Mouse (Mus musculus): ENCODE results near the gene Adgrl4. TPM values are rescaled to one million over a fixed set of nuclear protein-coding genes. Genes with fewer than 3 reads are reported as not detected.
A peak's percentile ranks its signal among the peaks of the same experiment; 100 is the strongest.

Gene Adgrl4
- total RNA-seq (2021), result 10 to 100 TPM; 15.7 to 19.2 TPM
- long read RNA-seq, experiment 1, full-length matches to known transcripts, result 7 of 9 reads
- long read RNA-seq, experiment 1, partial matches to known transcripts, result 1 of 9 reads
- long read RNA-seq, experiment 1, other reads (novel, unspliced or antisense), result 1 of 9 reads
- long read RNA-seq, experiment 2, full-length matches to known transcripts, result 6 of 9 reads
- long read RNA-seq, experiment 2, partial matches to known transcripts, result 0 of 9 reads
- long read RNA-seq, experiment 2, other reads (novel, unspliced or antisense), result 3 of 9 reads

DNA sequence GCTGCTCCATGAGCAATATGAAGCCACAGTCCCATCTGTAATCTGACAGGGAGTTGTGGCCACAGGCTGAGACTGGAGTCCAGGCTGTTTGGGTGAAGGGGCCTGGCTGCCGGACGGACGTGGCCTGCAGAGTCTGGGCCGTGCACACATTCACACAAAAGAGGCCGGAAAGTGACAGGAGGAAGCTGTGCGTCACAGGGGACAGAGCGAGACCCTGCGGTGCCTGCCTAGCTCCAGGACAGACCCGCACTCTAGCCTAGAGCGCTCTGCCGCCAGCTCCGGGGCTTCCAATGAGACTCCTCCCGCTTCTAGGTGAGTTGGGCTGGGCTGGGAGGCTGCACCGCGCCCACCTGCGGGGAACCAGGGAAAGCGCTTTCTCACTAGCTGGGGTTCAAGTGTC is at the start of gene Adgrl4:
Adgrl4 (plus strand) TSS at position 195 of the 400 bp plus-strand sequence.
- peak within 1 kb of the TSS; percentile 16 for H3K27ac ChIP-seq
- DNase-seq (ENCODE audit: low spot score in 2 of 2), result no peak
- TF ChIP-seq CTCF (conservative IDR thresholded peaks at IDR 0.05), result no peak
- H3K4me3 ChIP-seq, result peak within 1 kb of the TSS; percentile 35

- Histone ChIP-seq H3K27ac (no peak overlapping the region), H3K4me3 (no peak overlapping the region)
- TF ChIP-seq CTCF (conservative IDR thresholded peaks at IDR 0.05), result no peak
- no peak for DNase-seq (ENCODE audit: low spot score in 2 of 2)
Observed at GRCm38 (mm10) chr3:151390912-151391311, 46.8 kb upstream of the Adgrl4 start.

DNA sequence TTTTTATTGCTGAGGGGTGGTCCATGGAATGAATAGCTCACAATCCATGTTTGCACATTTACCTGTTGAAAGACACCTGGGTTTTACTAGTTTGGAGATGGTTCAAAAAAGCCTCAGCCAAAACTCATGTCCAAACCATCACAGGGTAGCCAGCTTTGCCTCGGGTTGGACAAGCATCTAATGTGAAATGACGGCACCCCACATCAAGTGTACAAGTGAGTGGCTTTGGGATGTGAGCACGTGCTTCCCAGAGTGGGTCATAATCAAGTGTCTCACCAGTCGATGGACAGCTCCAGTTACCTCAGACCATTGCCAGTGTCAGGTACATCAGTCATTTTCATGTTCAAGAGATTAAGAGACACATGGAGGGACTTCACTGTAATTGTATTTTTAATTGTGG is 44.8 kb upstream of the Adgrl4 start:
- no peak overlapping the region for H3K27ac ChIP-seq
- H3K4me3 ChIP-seq, result no peak overlapping the region
- no peak for TF ChIP-seq CTCF (conservative IDR thresholded peaks at IDR 0.05)
- DNase-seq (ENCODE audit: low spot score in 2 of 2), result no peak

GRCm38 (mm10) chr3:151393330-151393729 is 44.4 kb upstream of the Adgrl4 start:
- DNase-seq (ENCODE audit: low spot score in 2 of 2), result no peak
- Histone ChIP-seq H3K4me3 (no peak overlapping the region), H3K27ac (no peak overlapping the region)
- TF ChIP-seq CTCF (conservative IDR thresholded peaks at IDR 0.05), result no peak

DNA sequence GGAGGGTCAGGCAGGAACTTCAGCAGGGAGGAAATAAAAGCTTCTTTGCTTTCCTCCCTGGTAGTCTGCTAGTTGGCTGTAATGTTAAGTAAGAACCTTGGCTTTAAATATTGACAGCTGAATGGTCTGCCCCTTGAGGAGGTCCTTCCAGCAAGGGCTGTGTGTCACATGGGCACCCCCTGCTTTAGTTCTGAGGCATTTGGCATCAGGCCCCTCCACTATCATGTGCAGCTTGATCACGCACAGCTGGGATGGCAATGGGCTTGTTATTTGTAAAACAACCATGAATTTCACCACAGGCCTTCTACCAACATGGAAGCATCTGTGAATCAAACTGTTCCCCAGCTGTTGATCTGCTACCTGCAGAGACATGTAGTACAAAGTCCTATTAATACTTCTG is 38.4 kb upstream of the Adgrl4 start:
- TF ChIP-seq CTCF (conservative IDR thresholded peaks at IDR 0.05), result no peak
- H3K4me3 ChIP-seq, result no peak overlapping the region
- no peak for DNase-seq (ENCODE audit: low spot score in 2 of 2)
- H3K27ac ChIP-seq, result no peak overlapping the region

DNA sequence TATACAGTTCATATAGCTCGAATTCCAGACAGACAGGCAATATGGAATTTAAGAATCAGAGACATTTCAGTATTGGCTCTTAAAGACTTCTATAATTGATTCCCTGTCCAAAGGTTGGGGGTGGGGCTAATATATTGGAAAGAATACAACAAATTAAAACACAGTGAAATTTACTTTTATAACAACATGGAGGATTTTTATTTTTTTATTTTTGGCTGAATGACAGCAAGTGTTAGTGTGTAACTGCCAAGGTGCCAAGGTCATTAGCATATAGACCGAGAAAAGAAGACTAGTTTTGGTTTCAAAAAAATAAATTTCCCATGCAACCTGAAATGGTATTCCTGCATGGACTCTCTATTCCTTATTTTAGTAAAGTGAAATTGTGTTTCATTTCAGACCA is 26.7 kb upstream of the Adgrl4 start:
- no peak for TF ChIP-seq CTCF (conservative IDR thresholded peaks at IDR 0.05)

GRCm38 (mm10) chr3:151411488-151411887 is 26.2 kb upstream of the Adgrl4 start:
- Histone ChIP-seq H3K4me3 (no peak overlapping the region), H3K27ac (no peak overlapping the region)
- no peak for DNase-seq (ENCODE audit: low spot score in 2 of 2)
- TF ChIP-seq CTCF (conservative IDR thresholded peaks at IDR 0.05), result no peak

More for the DNA sequence above, 26.7 kb upstream of the Adgrl4 start:
- Histone ChIP-seq H3K27ac (no peak overlapping the region), H3K4me3 (no peak overlapping the region)
- no peak for DNase-seq (ENCODE audit: low spot score in 2 of 2)

DNA sequence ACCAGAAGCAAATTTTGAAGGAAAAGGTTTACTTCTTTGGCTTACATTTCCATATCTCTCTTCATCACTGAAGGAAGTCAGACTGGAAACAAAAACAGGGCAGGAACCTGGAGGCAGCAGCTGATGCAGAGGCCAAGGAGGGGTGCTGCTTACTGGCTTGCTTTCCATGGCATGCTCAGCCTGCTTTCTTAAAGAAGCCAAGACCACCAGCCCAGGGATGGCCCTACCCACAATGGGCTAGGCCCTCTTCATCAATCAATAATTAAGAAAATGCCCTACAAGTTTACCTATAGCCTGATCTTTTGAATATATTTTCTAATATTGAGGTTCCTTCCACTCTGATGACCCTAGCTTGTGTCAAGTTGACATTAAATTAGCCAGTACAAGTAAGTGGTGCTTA is 20.8 kb upstream of the Adgrl4 start:
- no peak for TF ChIP-seq CTCF (conservative IDR thresholded peaks at IDR 0.05)
- H3K4me3 ChIP-seq, result no peak overlapping the region
- DNase-seq (ENCODE audit: low spot score in 2 of 2), result no peak
- no peak overlapping the region for H3K27ac ChIP-seq

DNA sequence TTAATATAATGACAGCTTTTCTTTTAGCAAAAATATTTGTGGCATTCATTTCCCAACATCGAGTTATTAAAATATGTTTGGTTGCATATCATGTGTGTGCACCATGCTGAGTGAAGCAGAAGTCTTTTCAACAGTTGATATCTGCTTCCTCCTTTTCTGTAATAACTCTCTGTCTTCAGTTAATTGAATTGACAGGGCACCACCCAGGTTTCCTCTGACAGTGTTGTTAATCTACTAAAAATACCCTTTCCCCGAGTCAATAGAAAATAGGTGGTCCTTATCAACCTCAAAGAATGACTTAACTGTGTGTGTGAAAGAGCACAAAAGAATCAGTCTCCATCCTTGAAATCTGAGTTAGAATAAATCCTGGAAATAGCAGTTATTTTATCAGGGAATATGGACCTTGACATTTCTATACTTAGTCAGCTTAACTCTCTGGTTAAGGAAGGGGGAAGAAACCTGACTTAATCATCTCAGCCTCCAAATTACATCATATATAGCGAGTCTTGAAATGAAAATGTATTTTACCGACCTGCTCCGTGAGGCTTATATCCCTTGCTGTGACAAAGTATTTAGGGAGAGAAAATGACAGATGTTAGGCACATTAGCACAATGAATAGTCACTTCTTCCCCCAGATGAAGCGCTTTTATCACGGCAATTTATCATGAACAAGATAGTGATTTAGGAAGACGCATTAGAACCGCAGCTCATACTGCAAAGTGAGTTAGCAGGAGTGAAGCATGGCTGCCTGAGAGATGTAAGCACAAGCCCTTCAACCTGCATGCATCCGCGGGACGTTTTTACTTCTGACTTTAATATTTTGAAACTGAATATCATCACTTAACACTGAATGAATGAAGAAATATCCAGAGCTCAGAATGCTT is 19.8 kb upstream of the Adgrl4 start:
- H3K27ac ChIP-seq, result no peak overlapping the region
- DNase-seq (ENCODE audit: low spot score in 2 of 2), result no peak
- no peak overlapping the region for H3K4me3 ChIP-seq
- no peak for TF ChIP-seq CTCF (conservative IDR thresholded peaks at IDR 0.05)

DNA sequence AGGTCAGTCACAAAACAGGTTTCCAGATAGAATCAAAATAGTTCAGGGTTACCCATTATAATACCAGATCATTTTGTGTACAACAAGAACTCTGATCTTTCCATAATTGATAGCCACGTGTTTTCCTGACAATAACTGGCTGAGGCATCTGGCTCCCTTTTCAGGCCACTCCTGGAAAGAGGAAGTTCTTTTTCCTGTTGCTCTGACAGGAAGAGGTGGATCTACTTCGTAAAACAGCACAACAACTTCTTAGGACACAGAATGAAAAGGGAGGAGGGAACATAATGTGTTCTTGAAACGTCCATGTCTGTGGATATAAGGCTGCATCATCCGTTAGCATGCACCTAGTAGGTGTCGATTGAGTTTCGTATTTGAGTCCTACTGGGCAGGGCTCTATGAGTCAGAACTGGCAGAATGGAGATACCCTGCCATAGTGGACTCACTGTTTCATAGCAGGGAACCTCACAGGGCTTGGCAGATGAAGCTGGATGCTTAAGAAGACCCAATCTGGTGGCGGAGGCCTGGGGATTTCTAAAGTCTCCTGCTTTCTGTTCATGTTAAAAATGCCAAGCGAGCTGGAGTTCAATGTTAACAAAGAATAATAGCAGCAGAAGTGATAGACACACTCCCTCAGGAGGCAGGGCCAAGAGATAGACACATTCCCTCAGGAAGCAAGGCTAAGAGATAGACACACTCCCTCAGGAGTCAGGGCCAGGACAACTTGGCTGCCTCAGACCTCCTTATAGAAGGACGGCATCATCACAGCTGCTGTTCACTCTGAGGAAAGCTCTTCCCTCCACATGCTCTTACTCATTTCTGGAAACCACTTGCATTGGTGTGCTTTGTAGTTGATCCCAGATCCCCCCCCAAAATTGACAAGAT is 13.1 kb upstream of the Adgrl4 start:
- Histone ChIP-seq H3K27ac (peak overlapping the region; percentile 69; the same call in 1 of the 2 replicates), H3K4me3 (no peak overlapping the region)
- no peak for TF ChIP-seq CTCF (conservative IDR thresholded peaks at IDR 0.05)
- no peak for DNase-seq (ENCODE audit: low spot score in 2 of 2)

DNA sequence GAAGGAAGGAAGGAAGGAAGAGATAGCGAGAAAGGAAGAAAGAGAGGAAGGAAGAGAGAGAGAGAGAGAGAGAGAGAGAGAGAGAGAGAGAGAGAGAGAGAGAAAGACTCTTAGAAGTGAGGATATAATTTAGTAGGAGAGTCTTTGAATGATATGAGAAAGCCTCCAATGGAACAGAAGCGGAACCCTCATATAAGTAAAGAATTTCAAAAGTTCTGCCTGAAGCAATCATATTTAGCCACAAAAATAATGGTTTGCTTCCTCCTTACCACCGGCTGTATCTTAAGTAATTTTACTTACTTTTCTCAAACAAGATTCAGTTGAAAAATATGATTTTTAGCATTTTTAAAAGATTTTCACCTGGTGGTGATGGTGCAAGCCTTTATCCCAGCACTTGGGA is 7.6 kb upstream of the Adgrl4 start:
- no peak for DNase-seq (ENCODE audit: low spot score in 2 of 2)
- TF ChIP-seq CTCF (conservative IDR thresholded peaks at IDR 0.05), result no peak
- Histone ChIP-seq H3K4me3 (no peak overlapping the region), H3K27ac (no peak overlapping the region)

GRCm38 (mm10) chr3:151431507-151431906 is 6.2 kb upstream of the Adgrl4 start:
- TF ChIP-seq CTCF (conservative IDR thresholded peaks at IDR 0.05), result no peak
- H3K4me3 ChIP-seq, result no peak overlapping the region
- no peak for DNase-seq (ENCODE audit: low spot score in 2 of 2)
- no peak overlapping the region for H3K27ac ChIP-seq

DNA sequence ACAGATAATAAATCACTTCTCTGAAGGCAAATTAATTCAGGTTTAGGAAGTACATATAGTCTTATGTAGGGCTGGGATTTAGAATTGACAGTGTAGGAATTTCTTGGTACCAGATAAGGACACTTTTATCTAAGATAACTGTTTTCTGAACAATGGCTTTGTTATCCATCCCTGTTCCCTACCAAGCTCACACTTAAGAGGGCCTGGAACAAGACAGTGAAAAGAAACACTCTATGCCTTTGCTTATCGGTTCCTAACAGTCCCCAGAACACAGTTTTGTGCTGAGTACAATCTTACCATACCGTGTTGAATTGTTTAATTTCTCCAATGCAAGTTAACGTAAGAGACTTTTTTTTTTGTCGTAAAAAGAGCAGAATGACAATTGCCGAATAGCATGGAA is 677 bp downstream of the Adgrl4 start:
- TF ChIP-seq CTCF (conservative IDR thresholded peaks at IDR 0.05), result no peak
- H3K27ac ChIP-seq, result peak overlapping the region; percentile 16

More for the DNA sequence above, 677 bp downstream of the Adgrl4 start:
- peak overlapping the region; percentile 35 for H3K4me3 ChIP-seq
- DNase-seq (ENCODE audit: low spot score in 2 of 2), result no peak

All from layer of hippocampus, adult 2 months (tissue).